Mouse (Mus musculus) retina, postnatal 7 days (tissue): ENCODE data around the gene Ap5s1.
"Not testable (repeated sequence)": the region's sequence is repeated elsewhere in the genome, so short reads cannot be mapped to it uniquely, and the experiment has no call there.

Source experiments
- DNase-seq: peaks from one replicate; pipeline ENCODE4 v3.0.0-alpha.2; 2012; ENCODE audit warnings: low read depth, low spot score

The Ap5s1 gene

DNA sequence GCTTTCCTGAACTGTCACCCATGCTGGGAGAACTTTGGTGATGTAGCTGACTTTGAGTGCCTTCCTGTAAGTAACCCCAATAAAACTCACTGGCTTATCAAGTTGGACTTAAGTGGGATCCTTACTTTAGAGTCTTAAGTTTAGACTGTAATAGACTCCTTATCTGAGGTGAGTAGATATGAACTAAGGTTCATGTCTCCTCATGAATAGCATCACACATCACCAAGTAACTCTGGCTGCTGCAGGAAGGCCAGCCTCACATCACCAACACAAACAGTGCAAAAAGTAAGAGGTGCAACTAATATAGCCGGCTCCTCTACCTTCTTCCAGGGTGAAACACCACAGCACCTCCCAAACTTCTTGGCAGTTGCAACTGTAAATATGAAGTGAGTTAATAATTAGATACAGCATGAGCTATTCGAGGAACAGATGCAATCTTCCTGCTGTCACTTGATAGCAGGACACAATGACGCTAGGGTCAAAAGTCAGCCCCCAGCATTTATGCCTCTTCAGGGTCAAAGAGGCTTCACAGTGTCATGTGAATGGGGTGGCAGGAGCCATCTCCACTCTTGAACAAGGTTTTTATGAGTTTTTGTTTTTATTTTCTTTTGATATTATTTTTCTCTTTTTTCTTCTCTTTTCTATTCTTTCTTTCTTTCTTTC is 15.1 kb downstream of the Ap5s1 start:
- no peak for DNase-seq

DNA sequence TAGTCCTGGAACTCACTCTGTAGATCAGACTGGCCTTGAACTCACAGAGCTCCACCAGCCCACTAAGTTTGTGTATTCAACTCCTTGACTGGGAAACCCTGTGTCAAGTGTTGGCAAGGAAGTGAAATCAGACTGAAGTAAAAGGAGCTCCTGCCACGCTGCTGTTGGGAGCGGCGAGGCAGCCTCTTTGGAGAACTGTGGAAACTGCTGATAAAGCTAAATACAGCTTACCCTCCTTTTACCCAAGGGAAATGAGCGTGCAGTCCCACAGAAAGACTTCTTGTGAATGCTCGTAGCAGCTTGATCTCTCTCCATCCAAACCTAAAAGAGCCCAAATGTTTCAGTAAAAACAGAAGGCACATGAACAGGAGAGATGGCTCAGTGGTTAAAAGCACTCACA is 15.7 kb downstream of the Ap5s1 start:
- no peak for DNase-seq

DNA sequence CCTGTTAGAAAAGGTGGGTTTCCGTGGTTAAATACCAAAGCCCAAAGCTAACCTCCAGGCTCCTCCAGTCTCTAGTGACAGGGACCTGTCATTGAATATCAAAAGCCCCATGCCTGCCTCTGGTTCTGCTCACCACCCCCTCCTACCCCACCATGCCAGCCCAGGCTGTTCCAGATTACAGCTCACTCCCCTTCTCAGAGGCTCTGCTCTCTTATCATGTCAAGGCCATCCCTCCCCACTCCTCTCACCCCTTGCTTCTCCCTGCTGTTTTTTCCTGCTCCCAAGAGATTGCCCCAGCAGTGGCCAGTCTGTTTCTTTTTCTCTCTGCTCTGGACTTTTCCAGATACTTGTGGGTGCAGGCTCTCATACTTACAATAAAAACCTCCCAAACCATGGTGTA is 16.7 kb downstream of the Ap5s1 start:
- DNase-seq: no peak

DNA sequence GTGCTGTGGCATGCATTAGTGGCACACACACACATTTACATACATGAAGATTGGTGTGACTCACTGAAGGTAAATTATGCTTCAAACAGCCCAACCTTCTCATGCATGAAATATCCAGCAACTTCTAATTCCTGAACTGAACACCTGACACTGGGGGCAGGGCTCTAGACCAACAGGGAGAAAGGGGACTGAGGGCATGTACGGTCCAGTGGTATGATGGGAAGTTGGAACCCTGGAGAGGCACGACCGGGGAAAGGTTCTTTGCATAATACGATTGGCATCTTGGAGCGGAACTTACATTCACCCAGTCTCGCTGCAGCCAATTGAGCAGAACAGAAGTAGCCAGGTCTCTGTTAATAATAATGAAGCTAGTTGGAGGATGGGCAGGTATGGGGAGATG is 18.3 kb downstream of the Ap5s1 start:
- no peak for DNase-seq

DNA sequence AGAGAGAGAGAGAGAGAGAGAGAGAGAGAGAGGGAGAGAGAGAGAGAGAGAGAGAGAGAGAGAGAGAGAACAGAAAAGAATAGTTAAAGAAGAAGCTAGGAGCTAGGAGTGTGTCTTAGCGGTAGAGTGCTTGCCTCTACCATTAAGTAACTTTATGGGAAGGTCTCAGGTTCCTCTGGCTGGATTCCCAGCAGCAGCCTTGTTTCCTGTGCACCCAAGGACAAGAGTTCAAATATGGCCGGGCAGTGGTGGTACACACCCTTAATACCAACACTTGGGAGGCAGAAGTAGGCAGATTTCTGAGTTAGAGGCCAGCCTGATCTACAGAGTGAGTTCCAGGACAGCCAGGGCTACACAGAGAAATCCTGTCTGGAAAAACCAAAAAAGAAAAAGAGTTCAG is 19.8 kb downstream of the Ap5s1 start:
- DNase-seq: not testable (repeated sequence)

DNA sequence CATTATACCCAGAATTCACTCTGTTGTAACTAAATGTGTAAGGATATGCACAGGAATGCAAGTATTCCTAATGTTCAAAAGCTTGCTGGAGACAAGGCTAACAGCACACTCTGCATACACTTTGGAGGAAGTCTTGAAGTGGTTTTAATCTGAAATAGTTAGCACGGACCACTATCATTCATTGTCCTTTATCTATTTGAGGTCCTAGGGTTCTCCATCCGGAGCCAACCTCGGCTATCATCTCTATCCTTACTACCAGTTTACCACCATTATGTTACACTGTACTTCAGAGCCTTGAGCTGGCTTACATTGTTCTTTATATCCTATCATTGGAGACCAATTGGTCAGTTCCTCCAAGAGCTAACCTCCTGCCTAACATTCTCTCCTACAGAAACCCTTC is 20.4 kb downstream of the Ap5s1 start:
- no peak for DNase-seq

DNA sequence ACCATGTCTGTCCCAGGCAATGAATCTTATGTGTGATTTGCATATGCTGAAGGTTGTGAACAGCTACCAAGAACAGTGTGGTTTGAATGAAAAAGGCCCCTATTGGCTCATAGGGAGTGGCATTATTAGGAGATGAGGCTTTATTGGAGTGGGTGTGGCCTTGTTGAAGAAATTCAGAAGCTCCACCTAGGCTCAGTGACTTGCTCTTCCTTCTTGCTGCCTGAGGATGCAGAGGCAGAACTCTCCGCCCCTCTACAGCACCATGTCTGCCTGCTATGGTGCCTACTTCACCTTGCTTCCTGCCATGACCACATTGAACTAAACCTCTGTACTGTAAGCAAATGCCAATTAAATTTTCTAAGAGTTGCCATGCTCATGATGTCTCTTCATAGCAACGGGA is 25.7 kb downstream of the Ap5s1 start:
- DNase-seq: no peak

DNA sequence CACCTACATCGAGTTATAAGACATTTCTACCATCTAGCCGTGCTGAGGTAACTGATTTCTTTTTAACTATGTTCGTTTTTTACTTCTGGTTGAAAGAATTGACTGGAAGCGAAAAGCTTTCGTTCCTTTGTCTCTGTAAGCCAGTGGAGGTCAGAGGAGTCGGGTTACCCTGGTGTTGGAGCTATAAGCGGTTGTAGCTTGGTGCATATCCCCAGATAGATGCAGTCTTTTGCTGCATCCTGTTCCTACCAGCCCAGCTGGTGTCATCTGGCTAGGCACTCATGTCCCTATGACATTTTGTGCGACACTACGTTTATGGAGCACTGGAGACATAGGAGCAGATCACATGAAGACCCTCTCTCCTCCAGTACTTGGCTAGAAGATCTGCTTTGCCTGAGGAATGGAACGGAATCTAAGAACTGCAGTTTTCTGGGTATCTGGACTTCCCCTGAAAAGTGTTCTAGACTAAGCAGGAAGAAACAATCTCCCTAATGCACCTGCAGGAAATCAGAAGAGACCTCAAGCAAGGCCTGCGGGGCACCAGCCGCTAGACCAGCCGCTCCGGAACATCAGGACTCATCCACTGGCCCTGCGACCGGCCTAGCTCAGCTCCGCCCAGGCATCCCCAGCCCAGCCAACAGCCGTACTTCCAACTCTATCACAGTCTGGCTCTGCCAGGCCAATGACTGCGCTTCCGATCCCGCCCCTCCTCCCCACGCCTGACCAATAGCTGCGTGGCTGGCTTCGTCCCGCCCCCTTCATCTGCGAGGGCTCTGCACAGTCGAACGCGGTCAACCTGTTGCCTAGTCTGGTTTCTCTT is 26.6 kb downstream of the Ap5s1 start, which contains the start of gene Mavs:
Gene Mavs, plus strand, starts transcription at position 757 of the 820 bp plus-strand sequence.
- DNase-seq: peak; percentile 86

DNA sequence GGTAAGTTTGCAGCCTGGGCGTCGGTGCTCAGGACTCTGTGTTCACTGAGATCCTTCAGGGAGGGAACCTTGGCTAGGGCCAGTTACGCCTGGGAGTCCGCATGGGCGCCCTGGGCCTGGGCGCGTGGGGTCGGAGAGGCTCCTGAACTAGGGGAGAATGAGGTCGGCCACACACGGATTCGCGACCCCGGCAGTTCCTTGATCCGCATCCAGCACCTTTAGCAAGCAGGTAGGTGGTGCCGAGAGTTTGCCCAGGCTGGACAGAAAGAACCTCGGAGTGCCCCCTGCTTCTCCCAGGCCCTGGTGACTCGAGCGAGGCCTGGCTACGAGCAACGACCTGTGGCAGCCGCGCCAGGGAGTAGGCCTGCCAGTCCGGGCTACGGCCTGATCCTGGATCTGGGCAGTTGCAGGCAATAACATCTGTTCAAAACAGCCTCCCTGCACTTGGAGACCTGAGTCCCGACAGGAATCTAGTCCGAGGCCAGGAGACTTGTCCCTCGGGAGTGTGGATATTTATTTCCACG is 27.3 kb downstream of the Ap5s1 start:
- no peak for DNase-seq

DNA sequence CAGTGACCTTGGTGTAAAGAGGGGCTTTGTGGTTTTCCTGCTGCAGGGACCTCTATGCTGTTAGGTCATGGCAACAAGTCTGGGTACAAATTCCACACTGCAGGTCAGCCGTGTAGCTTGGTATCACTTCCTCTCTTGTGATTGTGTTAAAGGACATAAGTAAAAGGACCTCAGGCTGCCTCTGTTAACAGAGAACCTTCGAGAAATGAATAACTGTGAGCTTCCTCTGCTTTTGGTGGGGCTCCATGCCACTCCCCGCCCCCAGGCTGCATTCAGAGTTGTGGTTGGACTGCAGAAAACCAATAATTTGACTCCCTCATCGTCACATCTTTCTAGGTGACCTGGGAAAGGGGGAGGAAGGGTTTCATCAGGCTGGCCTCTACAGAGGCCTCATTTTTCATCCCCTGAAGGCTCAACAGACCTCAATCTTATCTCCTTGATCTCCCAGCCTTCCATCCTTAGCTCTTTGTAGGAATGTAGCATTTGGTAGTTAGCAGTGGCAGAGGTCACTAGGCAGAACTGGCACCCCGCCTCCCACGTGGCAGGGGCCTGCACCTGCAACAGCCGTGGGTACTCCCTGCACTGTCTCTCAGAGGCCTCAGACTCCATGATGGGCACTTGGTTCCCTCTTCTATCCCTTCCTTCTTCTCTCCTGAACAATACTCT is 28.2 kb downstream of the Ap5s1 start:
- DNase-seq: no peak

DNA sequence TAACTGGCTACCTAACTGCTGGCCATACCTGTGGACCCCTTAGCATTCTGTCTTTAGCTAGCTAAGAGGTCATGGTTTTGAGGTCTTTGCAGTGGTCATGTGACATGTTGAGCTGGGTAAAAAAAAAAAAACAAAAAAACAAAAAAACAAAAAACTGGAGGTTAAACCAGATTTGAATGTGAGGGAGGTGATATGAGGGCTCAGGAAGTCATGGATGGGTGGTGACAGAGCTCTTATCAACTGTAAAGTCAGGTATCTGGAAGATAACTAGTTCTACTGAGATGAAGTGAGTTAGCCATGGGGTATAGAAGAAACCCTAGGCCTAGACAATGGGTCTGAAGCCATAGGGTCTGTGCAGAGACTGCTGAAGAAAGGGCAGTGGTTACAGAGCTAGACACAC is 35.3 kb downstream of the Ap5s1 start:
- DNase-seq: no peak

DNA sequence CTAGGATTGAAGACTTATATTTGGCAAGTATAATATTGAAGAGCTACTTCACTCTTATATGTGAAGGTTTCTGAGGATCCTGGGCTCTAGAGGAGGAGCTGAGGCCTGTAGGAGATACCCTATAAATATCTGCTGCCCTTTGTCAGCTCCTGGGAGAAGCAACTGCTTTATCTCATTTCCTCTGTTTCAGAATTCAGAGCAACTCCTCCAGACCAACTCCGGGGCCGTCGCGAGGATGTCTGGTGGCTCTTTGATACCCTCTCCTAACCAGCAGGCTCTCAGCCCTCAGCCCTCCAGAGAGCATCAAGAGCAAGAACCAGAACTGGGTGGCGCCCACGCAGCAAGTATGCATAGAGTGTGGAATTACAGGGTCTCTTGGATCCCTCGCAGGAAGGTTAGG is 36.1 kb downstream of the Ap5s1 start:
- no peak for DNase-seq

DNA sequence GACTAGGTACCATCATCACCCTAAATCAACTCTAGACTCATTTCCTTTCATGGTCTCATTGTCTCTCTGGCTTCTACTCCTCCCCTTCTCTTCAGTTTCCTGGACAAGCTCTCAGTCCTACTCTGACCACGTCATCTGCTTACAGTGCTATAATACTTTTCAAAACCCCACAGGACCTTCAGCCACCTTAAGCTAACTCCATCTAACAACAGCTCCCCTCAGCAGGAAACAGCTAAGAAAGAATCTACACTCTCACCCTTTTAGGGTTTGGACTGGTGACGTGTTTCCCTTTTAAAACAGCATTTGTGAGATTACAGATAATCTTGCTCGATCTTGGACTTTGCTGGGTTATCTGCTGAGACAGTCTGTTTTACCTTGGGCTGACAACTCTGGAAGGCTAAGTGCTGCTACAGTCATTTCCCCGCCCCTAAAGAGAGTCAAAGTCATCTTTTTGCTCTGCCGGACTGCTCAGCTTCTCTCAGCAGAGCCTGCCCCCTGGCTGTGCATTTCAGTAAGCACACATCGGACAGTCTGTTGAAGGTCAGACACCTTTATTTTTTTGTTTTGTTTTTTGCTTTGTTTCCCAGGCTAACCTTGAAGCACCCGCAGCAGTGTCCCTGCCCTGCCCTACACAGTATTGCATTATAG is 46.9 kb downstream of the Ap5s1 start:
- peak; percentile 35 for DNase-seq

DNA sequence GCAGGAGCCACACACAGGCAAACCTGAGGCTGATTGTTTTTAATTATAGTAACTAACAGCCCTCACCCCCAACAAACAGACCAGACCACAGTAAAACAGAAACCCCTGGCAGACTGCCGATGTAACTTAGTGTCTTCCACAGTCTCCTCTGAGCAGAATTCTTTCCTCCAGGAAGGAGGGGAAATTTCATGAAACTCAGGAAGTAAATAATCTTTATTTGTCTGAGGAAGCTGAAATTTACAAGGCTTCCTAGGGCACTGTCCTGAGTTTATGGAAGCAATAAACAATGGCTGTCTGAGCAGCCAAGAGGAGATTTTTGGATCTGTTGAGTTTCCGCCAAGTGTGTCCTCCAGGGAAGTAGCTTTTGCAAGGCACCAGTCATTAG is 47.4 kb downstream of the Ap5s1 start:
- no peak for DNase-seq

DNA sequence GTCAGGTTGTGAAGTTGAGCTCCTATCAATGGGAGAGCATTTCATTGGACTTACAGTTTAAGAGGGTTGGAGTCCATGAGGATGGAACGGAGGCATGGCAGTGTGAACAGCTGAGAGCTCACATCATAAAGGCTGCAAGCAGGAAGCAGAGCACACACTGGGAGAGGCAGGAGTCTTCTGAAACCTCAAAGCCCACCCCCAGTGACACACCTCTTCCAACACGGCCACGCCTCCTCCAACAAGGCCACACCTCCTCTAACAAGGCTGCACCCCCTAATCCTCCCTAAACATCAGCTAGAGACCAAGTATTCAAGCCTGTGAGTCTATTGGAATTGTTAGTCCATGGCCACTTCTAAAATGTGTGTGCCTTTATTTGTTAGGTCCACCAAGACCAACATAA is 48.9 kb downstream of the Ap5s1 start:
- no peak for DNase-seq

DNA sequence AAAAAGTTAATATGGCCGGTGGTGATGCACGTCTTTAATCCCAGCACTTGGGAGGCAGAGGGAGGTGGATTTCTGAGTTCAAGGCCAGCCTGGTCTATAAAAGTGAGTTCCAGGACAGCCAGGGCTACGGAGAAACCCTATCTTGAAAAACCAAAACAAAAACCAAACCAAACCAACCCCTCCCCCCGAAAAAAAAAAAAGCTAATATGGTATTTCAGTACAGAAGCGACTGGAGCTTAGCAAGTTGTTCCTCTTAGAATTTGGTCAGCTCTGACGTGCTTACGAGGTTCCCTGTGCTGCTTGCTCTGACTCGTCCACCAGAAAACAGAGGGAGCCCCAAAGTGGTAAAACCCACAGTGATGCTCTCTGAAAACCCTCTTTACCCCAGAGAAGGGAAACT is 51.8 kb downstream of the Ap5s1 start:
- DNase-seq: no peak

DNA sequence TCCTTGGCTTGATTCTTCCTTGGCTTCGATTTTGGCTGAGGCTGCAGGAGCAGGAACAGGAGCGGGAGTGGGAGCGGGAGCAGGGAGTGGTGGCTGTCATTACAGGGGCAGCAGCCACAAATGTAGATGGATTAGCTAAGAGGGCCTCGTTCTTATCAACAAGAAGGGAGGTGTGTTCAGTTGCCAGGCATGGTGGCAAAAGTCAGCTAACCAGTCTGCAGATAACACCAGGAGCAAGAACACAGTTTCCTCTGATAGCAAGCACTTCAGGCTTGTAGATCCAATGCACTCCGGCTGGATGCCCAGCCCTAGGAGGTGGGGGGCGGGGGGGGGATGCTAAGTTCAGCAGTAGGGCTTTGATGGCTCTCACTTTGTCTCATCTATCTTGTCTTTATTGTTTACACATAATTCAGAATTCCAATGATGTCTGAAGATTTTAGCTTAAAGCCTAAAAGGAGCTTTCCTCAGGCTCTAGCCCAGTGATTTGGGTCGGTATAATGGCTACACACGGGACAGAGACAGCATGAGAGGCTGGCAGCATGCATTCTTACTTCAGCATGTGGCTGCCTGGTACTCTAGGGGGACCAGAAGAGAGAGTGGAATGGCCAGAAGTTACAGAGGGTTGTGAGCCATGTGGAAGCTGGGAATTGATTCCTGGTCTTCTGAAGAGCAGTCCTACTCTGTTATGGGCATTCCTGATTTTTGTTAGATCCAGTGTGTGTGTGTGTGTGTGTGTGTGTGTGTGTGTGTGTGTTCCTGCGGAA is 53.8 kb downstream of the Ap5s1 start:
- DNase-seq: no peak

DNA sequence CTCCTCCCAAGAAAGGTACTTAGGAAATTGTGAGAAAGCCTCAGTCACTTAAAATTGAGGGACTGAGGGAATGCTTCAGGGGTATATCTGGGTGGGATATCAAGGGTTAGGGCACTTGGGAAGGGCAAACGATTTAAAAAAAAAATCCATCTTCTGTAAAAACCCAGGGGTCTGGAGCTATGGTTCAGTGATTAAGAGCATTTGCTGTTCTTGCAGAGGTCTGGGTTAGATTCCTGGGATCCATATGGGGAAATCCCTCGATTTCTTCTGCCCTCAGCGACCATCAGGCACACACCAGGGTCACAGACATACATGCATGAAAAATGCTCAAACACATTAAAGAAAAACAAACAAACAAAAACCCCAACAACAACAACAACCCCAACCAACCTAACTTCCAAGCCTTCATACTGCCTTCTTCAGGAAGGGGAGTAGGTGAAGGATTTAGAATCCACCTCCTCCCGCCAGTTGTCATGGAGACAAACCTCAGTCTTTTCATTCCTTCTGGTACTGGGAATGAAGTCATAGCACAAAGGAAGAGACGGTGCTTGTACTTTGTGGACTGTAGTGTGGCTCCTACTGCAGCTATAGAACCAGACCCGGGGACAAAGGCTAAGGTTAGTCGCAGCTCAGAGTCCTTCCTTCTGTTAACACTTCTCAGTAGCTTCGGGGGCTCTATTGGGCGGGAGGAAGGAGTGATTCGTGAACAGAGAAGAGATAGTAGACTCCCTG is 54.8 kb downstream of the Ap5s1 start:
- DNase-seq: no peak

DNA sequence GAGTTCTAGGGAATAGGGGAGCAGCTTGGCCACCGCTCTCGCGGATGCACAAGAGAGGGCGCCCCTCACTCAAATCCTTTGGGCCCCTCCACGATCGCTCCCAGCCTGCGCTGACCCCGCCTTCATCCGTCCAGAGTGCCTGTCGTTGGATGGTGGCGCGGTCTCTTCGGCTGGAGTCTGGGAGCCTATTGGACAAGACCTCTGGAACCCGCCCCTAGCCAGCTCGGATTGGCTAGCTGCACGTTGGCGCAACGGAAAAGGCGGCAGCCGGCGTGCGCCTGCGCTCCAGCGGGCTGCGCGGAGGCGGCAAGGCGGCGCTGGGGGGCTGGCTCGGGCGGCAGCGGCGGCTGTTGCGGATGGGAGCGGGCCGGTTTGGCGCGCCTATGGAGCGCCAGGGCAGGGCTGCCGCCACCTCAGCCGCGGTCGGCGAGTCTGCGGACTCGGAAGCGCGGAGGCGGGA is 55.4 kb downstream of the Ap5s1 start, which contains the start of gene Pank2:
Gene Pank2, plus strand, starts transcription at position 283 of the 460 bp plus-strand sequence.
- peak; percentile 93 for DNase-seq
